Mouse (Mus musculus): Measurements from ENCODE around the gene Gm5134. TPM values are rescaled to one million over a fixed set of nuclear protein-coding genes. Genes with fewer than 3 reads are reported as not detected.

Gene Gm5134
- polyA plus RNA-seq, 1 experiment from 2014 or later: 0.23 TPM

DNA sequence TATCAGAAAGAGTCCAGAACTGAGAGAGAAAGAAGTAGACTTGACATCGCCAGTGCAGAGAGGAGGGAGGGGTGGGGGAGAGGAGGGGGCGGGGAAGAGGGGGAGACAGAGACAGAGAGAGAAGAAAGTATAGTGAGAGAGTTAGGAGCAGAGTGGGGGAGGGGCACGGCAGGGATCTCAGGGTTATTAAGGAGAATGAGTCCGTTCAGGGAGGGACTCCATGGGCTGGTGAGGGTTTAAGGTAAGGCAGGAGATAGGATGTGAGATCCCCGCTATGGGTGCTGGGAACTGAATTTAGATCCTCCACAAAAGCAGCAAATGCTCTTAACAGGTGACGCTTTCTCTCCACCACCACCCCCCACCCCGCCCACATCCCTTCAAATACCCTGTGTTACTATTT is 46.8 kb downstream of the Gm5134 start:
- H3K9me3 ChIP-seq (replicated peaks): no peaks in the 10 kb centered on the region
- no peaks in the 10 kb centered on the region for H3K36me3 ChIP-seq (replicated peaks)
- whole genome bisulfite sequencing (ENCODE audit: insufficient replicate concordance): 32% methylated on average over 7 of the region's 7 CpGs
- no peaks in the 10 kb centered on the region for H3K4me1 ChIP-seq (replicated peaks)
- no peak overlapping the region for H3K4me3 ChIP-seq (replicated peaks)
- no peak overlapping the region for H3K9ac ChIP-seq
- H3K27me3 ChIP-seq: no peaks in the 10 kb centered on the region
- H3K4me2 ChIP-seq: no peak overlapping the region
- ATAC-seq (ENCODE audit: insufficient read depth): no peak
- no peak overlapping the region for H3K27ac ChIP-seq (replicated peaks)

DNA sequence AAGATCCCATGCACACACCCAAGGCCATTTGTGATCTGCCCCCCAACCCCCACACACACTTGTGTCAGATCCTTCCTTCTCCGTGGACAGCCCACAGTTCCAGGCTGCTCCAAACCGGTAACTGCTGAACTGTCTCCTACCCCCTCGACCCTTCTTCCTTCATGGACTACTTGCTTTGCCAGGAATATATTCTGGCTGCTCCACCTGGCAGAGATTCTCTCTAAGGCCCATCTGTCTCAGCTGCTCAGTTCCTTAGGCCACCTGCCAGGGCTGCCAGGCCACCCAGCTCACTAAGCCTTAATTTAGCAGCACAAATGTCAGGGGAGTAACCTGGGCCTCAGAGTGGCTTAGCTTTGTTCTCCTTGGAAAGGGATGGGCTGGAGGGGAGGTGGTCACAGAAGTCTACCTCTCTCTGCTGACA is 47.8 kb downstream of the Gm5134 start:
- Histone ChIP-seq H3K36me3 (replicated peaks) (no peaks in the 10 kb centered on the region), H3K9ac (no peak overlapping the region), H3K4me2 (no peak overlapping the region), H3K4me3 (replicated peaks) (no peak overlapping the region), H3K9me3 (replicated peaks) (no peaks in the 10 kb centered on the region), H3K27me3 (no peaks in the 10 kb centered on the region), H3K27ac (replicated peaks) (no peak overlapping the region), H3K4me1 (replicated peaks) (no peaks in the 10 kb centered on the region)
- no peak for ATAC-seq (ENCODE audit: insufficient read depth)
- WGBS (ENCODE audit: insufficient replicate concordance): 26% methylated on average over 3 of the region's 3 CpGs

DNA sequence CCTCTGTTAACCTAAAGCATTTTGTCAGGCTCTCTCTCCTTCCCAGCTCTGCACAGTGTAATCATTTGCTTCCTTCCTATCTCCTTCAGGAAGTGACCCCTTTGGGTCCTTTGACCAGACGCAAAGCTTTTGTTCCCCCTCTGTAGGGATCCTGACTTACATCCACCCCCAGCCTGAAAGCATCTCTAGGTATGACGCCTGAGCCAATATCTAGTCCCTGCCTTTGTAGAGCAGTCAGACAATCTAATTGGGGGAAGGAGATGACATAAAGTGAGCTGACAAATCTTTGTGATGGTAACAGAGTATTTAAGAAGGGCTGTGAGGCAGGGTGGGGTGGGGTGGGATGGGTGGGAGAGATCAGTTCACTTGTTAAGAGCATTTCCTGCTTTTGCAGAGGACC is 48.3 kb downstream of the Gm5134 start:
- ATAC-seq (ENCODE audit: insufficient read depth): no peak
- H3K9ac ChIP-seq: no peak overlapping the region
- no peaks in the 10 kb centered on the region for H3K4me1 ChIP-seq (replicated peaks)
- no peak overlapping the region for H3K27ac ChIP-seq (replicated peaks)
- H3K9me3 ChIP-seq (replicated peaks): no peaks in the 10 kb centered on the region
- H3K27me3 ChIP-seq: no peaks in the 10 kb centered on the region
- no peak overlapping the region for H3K4me2 ChIP-seq
- no peaks in the 10 kb centered on the region for H3K36me3 ChIP-seq (replicated peaks)
- H3K4me3 ChIP-seq (replicated peaks): no peak overlapping the region
- 36% methylated on average over 2 of the region's 2 CpGs for WGBS (ENCODE audit: insufficient replicate concordance)

DNA sequence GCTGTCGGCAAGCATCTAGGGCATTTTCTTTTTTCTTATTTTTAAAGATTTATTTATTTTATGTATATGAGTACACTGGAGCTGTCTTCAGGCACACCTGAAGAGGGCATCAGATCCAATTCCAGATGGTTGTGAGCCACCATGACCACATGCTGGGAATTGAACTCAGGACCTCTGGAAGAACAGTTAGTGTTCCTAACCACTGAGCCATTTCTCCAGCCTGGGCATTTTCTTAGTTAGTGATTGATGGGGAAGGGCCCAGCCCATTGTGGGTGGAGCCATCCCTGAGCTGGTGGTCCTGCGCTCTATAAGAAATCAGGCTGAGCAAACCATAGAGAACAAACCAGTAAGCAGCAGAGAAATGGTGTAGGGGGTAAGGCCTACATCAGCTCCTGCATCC is 48.9 kb downstream of the Gm5134 start:
- Histone ChIP-seq H3K27me3 (no peaks in the 10 kb centered on the region), H3K27ac (replicated peaks) (no peak overlapping the region), H3K9ac (no peak overlapping the region), H3K4me1 (replicated peaks) (no peaks in the 10 kb centered on the region), H3K36me3 (replicated peaks) (no peaks in the 10 kb centered on the region), H3K4me3 (replicated peaks) (no peak overlapping the region), H3K4me2 (no peak overlapping the region), H3K9me3 (replicated peaks) (no peaks in the 10 kb centered on the region)
- no peak for ATAC-seq (ENCODE audit: insufficient read depth)
- 82% methylated on average over 2 of the region's 2 CpGs for WGBS (ENCODE audit: insufficient replicate concordance)

DNA sequence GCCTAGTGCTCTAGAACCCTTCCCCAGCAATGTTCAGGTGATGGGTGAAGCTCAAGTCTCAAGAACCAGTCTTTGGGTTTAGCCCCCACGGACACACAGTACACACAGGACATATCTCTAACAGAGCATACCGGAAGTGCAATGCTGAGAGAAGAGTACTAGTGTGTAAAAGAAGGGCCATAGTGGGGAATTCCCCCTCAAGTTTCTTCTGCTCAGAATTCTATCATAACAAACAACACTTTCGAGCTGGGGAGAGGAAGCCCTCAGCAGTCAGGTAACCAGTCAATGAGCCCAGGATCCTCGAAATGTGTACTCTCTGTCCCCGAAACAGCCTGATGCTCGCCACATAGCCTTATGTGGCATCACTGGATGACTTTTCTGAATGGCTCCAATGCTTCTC is 52.1 kb downstream of the Gm5134 start:
- H3K4me2 ChIP-seq: no peak overlapping the region
- no peaks in the 10 kb centered on the region for H3K27me3 ChIP-seq
- WGBS (ENCODE audit: insufficient replicate concordance): 67% methylated on average over 6 of the region's 6 CpGs
- no peak overlapping the region for H3K27ac ChIP-seq (replicated peaks)
- H3K9me3 ChIP-seq (replicated peaks): no peaks in the 10 kb centered on the region
- ATAC-seq (ENCODE audit: insufficient read depth): no peak
- no peaks in the 10 kb centered on the region for H3K36me3 ChIP-seq (replicated peaks)
- no peak overlapping the region for H3K4me3 ChIP-seq (replicated peaks)
- H3K9ac ChIP-seq: no peak overlapping the region
- H3K4me1 ChIP-seq (replicated peaks): no peaks in the 10 kb centered on the region

DNA sequence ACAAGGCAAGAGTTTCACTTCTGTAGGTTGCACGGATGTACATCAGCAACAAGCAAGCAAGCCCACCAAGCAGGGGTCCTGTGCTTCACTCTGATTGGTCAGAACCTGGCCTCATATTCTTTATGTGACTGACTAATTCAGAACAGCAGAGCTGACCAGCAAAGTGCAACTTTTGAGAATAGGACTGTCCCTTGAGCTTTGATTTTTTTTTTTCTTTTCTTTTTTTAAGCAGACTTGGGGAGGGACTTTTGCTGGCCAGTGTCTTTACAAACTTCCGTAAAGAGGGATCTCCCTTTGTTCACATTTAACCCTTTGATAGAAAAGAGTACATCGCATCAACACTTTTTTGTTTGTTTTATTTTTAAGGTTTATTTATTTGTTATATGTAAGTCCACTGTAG is 55.5 kb downstream of the Gm5134 start:
- Histone ChIP-seq H3K9ac (no peak overlapping the region), H3K4me3 (replicated peaks) (no peak overlapping the region), H3K36me3 (replicated peaks) (no peaks in the 10 kb centered on the region), H3K9me3 (replicated peaks) (no peaks in the 10 kb centered on the region), H3K27ac (replicated peaks) (no peak overlapping the region), H3K4me2 (no peak overlapping the region), H3K4me1 (replicated peaks) (no peaks in the 10 kb centered on the region), H3K27me3 (no peaks in the 10 kb centered on the region)
- no peak for ATAC-seq (ENCODE audit: insufficient read depth)
- WGBS (ENCODE audit: insufficient replicate concordance): 62% methylated on average over 3 of the region's 3 CpGs

DNA sequence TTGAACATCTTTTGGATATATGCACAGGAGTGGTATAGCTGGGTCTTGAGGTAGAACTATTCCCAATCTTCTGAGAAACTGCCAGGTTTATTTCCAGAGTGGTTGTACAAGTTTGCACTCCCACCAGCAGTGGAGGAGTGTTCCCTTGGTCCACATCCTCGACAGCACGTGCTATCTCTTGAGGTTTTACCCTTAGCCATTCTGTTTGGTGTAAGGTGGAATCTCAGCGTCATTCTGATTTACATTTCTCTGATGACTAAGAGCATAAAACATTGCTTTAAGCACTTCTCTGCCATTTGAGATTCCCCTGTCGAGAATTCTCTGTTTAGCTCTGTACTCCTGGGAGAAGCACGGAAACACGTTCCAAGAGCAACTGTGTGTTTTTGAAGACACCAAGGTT is 58.6 kb downstream of the Gm5134 start:
- no peak for ATAC-seq (ENCODE audit: insufficient read depth)
- WGBS (ENCODE audit: insufficient replicate concordance): 56% methylated on average over 6 of the region's 6 CpGs
- Histone ChIP-seq H3K27me3 (no peaks in the 10 kb centered on the region), H3K9me3 (replicated peaks) (no peaks in the 10 kb centered on the region), H3K9ac (no peak overlapping the region), H3K4me3 (replicated peaks) (no peak overlapping the region), H3K4me1 (replicated peaks) (no peaks in the 10 kb centered on the region), H3K27ac (replicated peaks) (no peak overlapping the region), H3K4me2 (no peak overlapping the region), H3K36me3 (replicated peaks) (no peaks in the 10 kb centered on the region)

DNA sequence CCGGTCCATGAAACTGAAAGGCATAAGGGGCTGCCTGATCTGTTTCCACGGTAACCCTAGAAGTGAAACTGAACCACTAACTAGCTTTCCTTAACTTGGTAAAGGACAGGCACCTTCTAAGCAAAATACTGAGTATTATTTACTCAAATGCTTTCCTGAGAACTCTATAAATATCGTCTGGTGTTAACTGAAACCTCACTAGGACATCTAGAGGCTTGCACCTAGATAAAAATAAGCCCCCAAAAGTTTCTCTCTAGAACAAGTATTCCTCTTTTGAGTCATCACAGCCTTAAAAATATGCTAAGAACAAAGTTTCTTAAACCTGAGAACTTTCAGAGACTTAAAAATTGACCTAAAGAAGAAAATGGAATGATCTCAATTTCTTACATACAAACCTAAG is 62.6 kb downstream of the Gm5134 start:
- Histone ChIP-seq H3K27ac (replicated peaks) (no peak overlapping the region), H3K9me3 (replicated peaks) (no peaks in the 10 kb centered on the region), H3K4me1 (replicated peaks) (peaks cover 7% of the 10 kb centered on the region), H3K4me2 (no peak overlapping the region), H3K27me3 (no peaks in the 10 kb centered on the region), H3K4me3 (replicated peaks) (no peak overlapping the region), H3K9ac (no peak overlapping the region), H3K36me3 (replicated peaks) (no peaks in the 10 kb centered on the region)
- ATAC-seq (ENCODE audit: insufficient read depth): no peak
- WGBS (ENCODE audit: insufficient replicate concordance): 71% methylated on average over 3 of the region's 3 CpGs

DNA sequence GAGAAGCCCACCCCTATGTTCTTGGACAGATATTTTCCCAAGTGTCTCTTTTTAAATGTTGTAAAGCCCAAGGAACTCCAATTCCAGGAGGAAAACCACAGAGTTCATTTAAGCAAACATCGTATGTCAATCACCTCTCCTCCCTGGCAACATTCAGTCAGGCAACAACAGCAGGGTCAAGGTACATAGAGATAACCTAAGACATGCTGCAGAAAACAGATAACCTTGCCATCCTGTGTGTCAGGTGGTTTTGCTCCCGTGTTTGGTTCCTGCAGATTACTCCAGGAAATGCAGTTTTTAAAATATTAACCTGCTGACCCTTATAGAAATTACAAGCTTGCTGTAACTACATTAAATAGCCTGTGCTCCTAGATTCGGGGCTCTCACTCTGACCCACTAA is 67.4 kb downstream of the Gm5134 start:
- peaks cover 10% of the 10 kb centered on the region for H3K4me1 ChIP-seq (replicated peaks)
- H3K27ac ChIP-seq (replicated peaks): no peak overlapping the region
- no peak overlapping the region for H3K9ac ChIP-seq
- H3K27me3 ChIP-seq: no peaks in the 10 kb centered on the region
- no peak overlapping the region for H3K4me3 ChIP-seq (replicated peaks)
- H3K4me2 ChIP-seq: no peak overlapping the region
- peak; percentile 34; the same call in 1 of the 2 replicates for ATAC-seq (ENCODE audit: insufficient read depth)
- H3K36me3 ChIP-seq (replicated peaks): no peaks in the 10 kb centered on the region
- 17% methylated on average over 3 of the region's 3 CpGs for WGBS (ENCODE audit: insufficient replicate concordance)
- no peaks in the 10 kb centered on the region for H3K9me3 ChIP-seq (replicated peaks)

DNA sequence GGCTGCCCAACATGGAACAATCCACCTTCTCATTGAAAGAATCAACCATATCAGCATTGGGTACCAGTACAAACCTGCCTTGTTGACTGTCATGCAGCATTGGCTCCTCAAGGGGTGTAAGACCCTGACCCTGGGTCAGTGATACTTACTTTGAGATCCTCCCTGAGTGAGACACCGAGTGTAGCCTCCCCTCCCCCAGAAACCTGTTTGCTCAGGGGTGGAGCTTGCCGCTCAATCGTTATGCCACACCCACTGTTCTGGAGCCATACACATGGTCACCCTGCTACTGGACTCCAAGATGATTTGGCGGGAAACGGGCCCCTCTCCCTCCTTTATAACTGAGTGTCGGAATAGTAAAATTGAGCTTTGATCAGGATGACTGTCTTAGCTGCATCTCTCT is 69.6 kb downstream of the Gm5134 start:
- Histone ChIP-seq H3K36me3 (replicated peaks) (no peaks in the 10 kb centered on the region), H3K4me2 (no peak overlapping the region), H3K9me3 (replicated peaks) (no peaks in the 10 kb centered on the region), H3K9ac (no peak overlapping the region), H3K27me3 (no peaks in the 10 kb centered on the region), H3K27ac (replicated peaks) (no peak overlapping the region), H3K4me1 (replicated peaks) (peaks cover 15% of the 10 kb centered on the region), H3K4me3 (replicated peaks) (no peak overlapping the region)
- ATAC-seq (ENCODE audit: insufficient read depth): no peak
- 84% methylated on average over 6 of the region's 6 CpGs for WGBS (ENCODE audit: insufficient replicate concordance)

DNA sequence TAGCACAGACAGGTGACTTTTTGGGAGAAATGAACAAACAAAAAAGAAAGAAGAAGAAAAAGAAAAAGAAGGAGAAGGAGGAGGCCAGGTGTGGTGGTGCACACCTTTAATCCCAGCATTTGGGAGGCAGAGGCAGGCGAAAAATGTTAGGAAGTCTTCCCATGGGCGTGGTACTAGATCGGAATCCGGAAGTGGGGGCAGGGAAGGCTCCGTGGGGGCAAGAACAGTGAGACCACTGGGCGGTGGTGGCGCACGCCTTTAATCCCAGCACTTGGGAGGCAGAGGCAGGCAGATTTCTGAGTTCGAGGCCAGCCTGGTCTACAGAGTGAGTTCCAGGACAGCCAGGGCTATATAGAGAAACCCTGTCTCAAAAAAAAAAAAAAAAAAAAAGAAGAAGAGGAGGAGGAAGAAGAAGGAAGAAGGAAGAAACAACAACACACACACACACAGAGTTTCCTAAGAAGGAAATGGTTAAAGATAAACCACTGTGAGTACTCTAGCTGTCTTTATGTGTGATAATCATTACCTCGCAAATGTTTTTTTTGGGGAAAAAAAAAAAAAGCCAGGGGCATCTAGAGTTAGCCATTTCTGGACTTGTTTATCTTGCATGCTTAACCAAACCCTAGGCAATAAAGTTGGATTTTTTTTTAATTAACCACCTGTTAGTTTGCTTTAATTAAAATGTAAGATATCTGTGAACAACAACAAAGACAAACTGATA is 71.3 kb downstream of the Gm5134 start:
- no peak overlapping the region for H3K9ac ChIP-seq
- H3K36me3 ChIP-seq (replicated peaks): no peaks in the 10 kb centered on the region
- no peaks in the 10 kb centered on the region for H3K27me3 ChIP-seq
- 74% methylated on average over 10 of the region's 10 CpGs for WGBS (ENCODE audit: insufficient replicate concordance)
- no peak overlapping the region for H3K4me3 ChIP-seq (replicated peaks)
- no peak overlapping the region for H3K27ac ChIP-seq (replicated peaks)
- no peak for ATAC-seq (ENCODE audit: insufficient read depth)
- no peak overlapping the region for H3K4me2 ChIP-seq
- no peaks in the 10 kb centered on the region for H3K9me3 ChIP-seq (replicated peaks)
- H3K4me1 ChIP-seq (replicated peaks): peaks cover 22% of the 10 kb centered on the region
